Mouse (Mus musculus) hindbrain, embryonic 12.5 days (tissue): ENCODE data around the gene Nlrp9a. TPM values are rescaled to one million over a fixed set of nuclear protein-coding genes. Genes with fewer than 3 reads are reported as not detected.
"Not testable (repeated sequence)": the region's sequence is repeated elsewhere in the genome, so short reads cannot be mapped to it uniquely, and the experiment has no call there.

Experiments
- ATAC-seq: fragments of 200-750 bp; cut with Nextera tagmentation; 2 replicates; pipeline ENCODE4 v1.8.0; 2017; ENCODE audit warnings: moderate TSS enrichment; ENCODE audit not compliant: low FRiP score
- H3K27ac ChIP-seq: fragments of 300-500 bp; sonication (generic); 2 replicates; pipeline ENCODE4 v1.5.1; 2016; ENCODE audit warnings: mild to moderate bottlenecking
- H3K27me3 ChIP-seq: fragments of 300-500 bp; sonication (generic); 2 replicates; pipeline ENCODE4 v1.6.1; 2016; ENCODE audit warnings: mild to moderate bottlenecking
- H3K36me3 ChIP-seq: fragments of 300-500 bp; sonication (generic); 2 replicates; pipeline ENCODE4 v1.6.1; 2016; ENCODE audit warnings: mild to moderate bottlenecking
- H3K4me1 ChIP-seq: fragments of 300-500 bp; sonication (generic); 2 replicates; pipeline ENCODE4 v1.6.1; 2016
- H3K4me2 ChIP-seq: fragments of 300-500 bp; sonication (generic); replicated peaks from 2 replicates; pipeline ENCODE4 v1.6.1; 2016; ENCODE audit warnings: mild to moderate bottlenecking
- H3K4me3 ChIP-seq: fragments of 300-500 bp; sonication (generic); 2 replicates; pipeline ENCODE4 v1.5.1; 2016; ENCODE audit warnings: mild to moderate bottlenecking
- H3K9ac ChIP-seq: fragments of 300-500 bp; sonication (generic); 2 replicates; pipeline ENCODE4 v1.6.1; 2016; ENCODE audit warnings: mild to moderate bottlenecking, moderate library complexity
- H3K9me3 ChIP-seq: fragments of 300-500 bp; sonication (generic); replicated peaks from 2 replicates; pipeline ENCODE4 v1.6.1; 2016; ENCODE audit warnings: mild to moderate bottlenecking
- WGBS: fragments of 180-500 bp; shearing (Covaris S2); methylation state at CpG from one replicate; pipeline ENCODE4 v1.1.7; 2016; 5-methylcytosine and 5-hydroxymethylcytosine counted together
- microRNA-seq: library from miRNA; unstranded; fragments of <30 nt; microRNA quantifications from one replicate; pipeline ENCODE4, GENCODE M21; 2017
- polyA plus RNA-seq: library from polyadenylated mRNA; unstranded; fragments of >200 nt; fragmentation: Nextera tagmentation; extraction: Ambion mirVana; gene quantifications from 2 replicates; pipeline ENCODE4 v1.2.1, GENCODE M21; 2016

Gene Nlrp9a
- polyA plus RNA-seq: not detected in 2 replicates

DNA sequence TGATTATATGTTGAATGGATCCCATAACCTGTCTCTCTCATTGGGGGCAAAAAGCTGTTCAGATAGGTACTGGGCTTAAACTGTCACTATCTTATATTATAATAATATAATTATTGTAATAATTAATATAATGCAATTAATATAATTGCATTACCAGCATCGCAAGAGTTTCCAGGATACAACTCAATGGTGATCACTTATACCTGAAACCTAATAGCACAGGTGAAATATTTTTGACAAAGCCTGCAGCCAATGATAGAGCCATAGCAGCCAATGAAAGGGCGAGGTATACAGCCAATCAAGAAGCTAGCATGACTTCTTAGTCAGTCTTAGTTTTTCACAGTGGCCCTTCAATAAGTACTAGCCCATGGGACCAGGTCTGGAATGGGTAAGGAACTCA lies at the start of gene Nlrp9a:
TSS of gene Nlrp9a (plus strand) at position 301 of the 400 bp plus-strand sequence.
- H3K9ac ChIP-seq, H3K4me1 ChIP-seq, H3K9me3 ChIP-seq, ATAC-seq, H3K4me2 ChIP-seq, H3K27me3 ChIP-seq, H3K36me3 ChIP-seq, H3K27ac ChIP-seq, H3K4me3 ChIP-seq: not testable (repeated sequence)
- 74% methylated on average over 2 of the region's 2 CpGs for WGBS

DNA sequence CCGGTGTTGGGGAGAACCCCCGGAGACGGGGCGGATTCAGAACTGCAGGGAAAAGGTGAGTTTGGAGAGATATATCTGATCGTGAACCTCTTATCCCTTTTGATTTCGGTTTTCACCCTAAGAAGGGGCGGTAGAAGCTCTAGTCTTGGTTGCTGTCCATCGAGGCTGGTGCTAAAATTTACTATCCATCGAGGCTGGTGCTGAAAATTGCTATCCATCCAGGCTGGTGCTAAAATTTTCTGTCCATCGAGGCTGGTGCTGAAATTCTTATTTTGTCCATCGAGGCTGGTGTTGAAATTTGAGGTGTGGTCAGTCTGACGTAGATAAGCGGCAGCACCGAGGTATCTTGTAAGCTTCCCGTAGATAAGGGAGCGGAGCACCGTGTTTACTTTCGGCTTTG lies 45.3 kb upstream of the Nlrp9a start:
- not testable (repeated sequence) for H3K4me2 ChIP-seq, H3K9ac ChIP-seq, ATAC-seq, H3K36me3 ChIP-seq, H3K9me3 ChIP-seq, H3K27me3 ChIP-seq, H3K27ac ChIP-seq, H3K4me1 ChIP-seq, H3K4me3 ChIP-seq
- WGBS: 82% methylated on average over 18 of the region's 18 CpGs

DNA sequence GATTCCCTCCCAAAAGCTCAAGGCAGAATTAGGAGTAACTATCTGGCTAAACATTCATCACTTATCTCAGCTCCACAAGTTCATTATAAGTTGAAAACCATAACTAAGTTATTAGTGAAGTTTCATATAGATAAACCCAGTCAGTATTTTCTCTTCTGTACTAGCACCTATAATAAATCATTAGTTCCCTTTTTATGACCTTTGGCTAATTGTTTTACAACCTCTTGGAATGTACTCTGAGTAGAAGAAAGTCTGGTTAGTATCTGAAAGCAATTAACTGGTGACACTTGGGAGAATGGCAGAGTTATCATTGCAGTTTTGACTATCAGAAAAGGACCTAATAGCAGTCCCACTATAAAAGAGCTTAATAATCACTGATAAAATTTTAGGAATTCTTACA lies 54.3 kb downstream of the Nlrp9a start:
- no peak overlapping the region for H3K4me2 ChIP-seq
- no peaks in the 10 kb centered on the region for H3K4me1 ChIP-seq
- no peaks in the 10 kb centered on the region for H3K27me3 ChIP-seq
- H3K27ac ChIP-seq: no peak overlapping the region
- no peak overlapping the region for H3K4me3 ChIP-seq
- ATAC-seq: no peak
- H3K9ac ChIP-seq: no peak overlapping the region
- no peaks in the 10 kb centered on the region for H3K36me3 ChIP-seq
- no peaks in the 10 kb centered on the region for H3K9me3 ChIP-seq

DNA sequence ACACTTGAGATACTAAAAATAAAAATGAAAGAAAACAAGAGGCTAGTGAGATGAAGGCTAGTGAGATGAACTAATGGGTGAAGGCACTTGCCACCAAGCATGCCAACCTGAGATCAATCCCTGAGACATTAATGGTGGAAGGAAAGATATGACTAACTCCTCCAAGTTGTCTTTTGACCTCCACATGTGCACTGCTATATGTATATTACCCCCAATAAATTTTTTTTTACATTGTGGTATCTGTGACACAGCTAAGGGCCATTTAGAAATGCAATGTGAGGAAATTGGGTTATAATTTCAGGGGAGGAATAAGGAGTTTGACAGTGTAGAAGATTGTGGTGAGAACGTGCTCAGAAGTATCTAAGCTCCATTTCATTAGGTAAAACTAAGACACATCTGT lies 55.0 kb downstream of the Nlrp9a start:
- Histone ChIP-seq H3K9ac (no peak overlapping the region), H3K9me3 (no peaks in the 10 kb centered on the region), H3K27me3 (no peaks in the 10 kb centered on the region), H3K27ac (no peak overlapping the region), H3K36me3 (no peaks in the 10 kb centered on the region), H3K4me1 (no peaks in the 10 kb centered on the region), H3K4me3 (no peak overlapping the region), H3K4me2 (no peak overlapping the region)
- no peak for ATAC-seq
- WGBS: 76% methylated on average over 1 of the region's 1 CpGs

DNA sequence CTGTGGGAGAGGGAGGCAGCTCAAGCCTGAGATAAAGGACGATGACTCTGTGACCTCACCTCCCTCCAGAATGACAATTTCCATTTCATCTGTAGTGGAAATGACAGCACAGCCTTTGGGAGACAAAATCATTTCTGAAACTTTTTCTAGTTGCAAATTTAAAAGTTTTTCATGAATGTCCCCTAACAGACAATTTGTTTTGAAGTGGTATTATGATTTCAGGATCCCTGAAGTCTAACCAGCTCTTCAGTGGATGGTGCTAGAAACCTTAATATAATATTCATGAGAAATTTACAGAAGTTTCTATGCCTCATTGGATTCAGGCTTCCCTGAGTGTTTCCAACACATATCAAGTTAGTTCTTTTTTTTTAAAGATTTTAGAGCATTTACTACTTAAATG lies 83.5 kb downstream of the Nlrp9a start, which contains the start of gene Vmn1r185:
TSS of gene Vmn1r185 (minus strand) at position 101 of the 400 bp plus-strand sequence.
- not testable (repeated sequence) for H3K27ac ChIP-seq, ATAC-seq, H3K4me3 ChIP-seq, H3K9me3 ChIP-seq, H3K9ac ChIP-seq, H3K36me3 ChIP-seq, H3K4me2 ChIP-seq, H3K4me1 ChIP-seq, H3K27me3 ChIP-seq
- 81% methylated on average over 1 of the region's 1 CpGs for WGBS

Small RNA genes within 50 kb of the gene (microRNA-seq; reads per million reads assigned to microRNA genes)
- gene Gm25947: not detected

Other genes starting within 250 kb of the Nlrp9a start
- gene Cyp2a4, start 227.9 kb upstream of the Nlrp9a start, polyA plus RNA-seq: not detected in 2 replicates
- not detected in 2 replicates for gene Nlrp9c, start 131.3 kb upstream of the Nlrp9a start, polyA plus RNA-seq
- gene Nlrp4a, start 99.9 kb upstream of the Nlrp9a start, polyA plus RNA-seq: not detected in 2 replicates
- not detected in 2 replicates for gene Vmn1r185, start 83.4 kb downstream of the Nlrp9a start, polyA plus RNA-seq
- not detected in 2 replicates for gene Cyp2b23, start 151.4 kb downstream of the Nlrp9a start, polyA plus RNA-seq
- gene Cyp2b19, start 222.1 kb downstream of the Nlrp9a start, polyA plus RNA-seq: 0.10 and 0.18 TPM in 2 replicates